Mouse (Mus musculus) bone marrow, adult 2 months (tissue): ENCODE data around the gene Galp.

Source experiments
- CTCF ChIP-seq: fragments of 200-500 bp; IDR thresholded peaks from 2 replicates; pipeline ENCODE4 v1.5.1; 2011; ENCODE audit warnings: low read length, control low read depth; ENCODE audit not compliant: control insufficient read depth, insufficient read depth
- POLR2A ChIP-seq: fragments of 200-500 bp; IDR thresholded peaks from 2 replicates; pipeline ENCODE4 v1.6.1; 2011; ENCODE audit warnings: low read depth, mild to moderate bottlenecking, control low read depth, low read length, borderline replicate concordance; ENCODE audit not compliant: control insufficient read depth

DNA sequence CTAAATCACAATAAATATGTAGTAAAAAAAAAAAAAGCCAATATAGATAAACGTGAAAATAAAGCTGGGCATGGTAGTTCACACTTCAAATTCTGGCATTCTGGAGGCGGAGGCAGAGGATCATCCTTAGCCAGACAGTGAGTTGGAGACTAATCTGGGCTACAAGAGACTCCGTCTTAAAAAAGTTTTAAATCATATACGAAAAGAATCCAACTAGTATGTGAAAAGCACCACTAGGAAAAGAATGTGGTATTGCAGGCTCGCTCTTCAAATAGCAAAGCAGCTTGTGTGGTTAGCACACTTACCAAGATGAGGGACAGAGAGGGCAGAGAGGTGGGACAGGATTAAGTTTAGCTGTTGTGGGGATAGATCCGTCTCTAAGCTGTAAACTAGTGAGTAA lies 26.0 kb upstream of the Galp start:
- TF ChIP-seq CTCF (no peak), POLR2A (no peak)
